Comparison of ENCODE assay signal across 8 mouse cellular contexts in genomic region chr10:58370559-58370958, GRCm38 (mm10). TPM values are rescaled to one million over a fixed set of nuclear protein-coding genes. Genes with fewer than 3 reads are reported as not detected.
DNase-seq lines count a peak whose midpoint lies in the region; ATAC-seq and TF ChIP-seq lines count a peak whose summit lies in the region.
"Had no signal": no experiment of that assay in that cellular context is flagged by ENCODE, and none has a peak within 500 bp of the region (broad histone marks: within the 10 kb centered on the region; RNA-seq: fewer than 3 reads in every experiment).

No protein-coding gene starts in this region.

- TF ChIP-seq CTCF in left cerebral cortex, adult 2 months (IDR thresholded peaks at IDR 0.05) = no peak
- no peak for TF ChIP-seq CTCF in liver, postnatal 0 days (IDR thresholded peaks at IDR 0.05; ENCODE audit: low read depth)

- H3K27ac ChIP-seq in left cerebral cortex, adult 2 months = peak overlapping the region; percentile 77
- H3K27ac ChIP-seq in embryonic facial prominence, embryonic 10.5 days (replicated peaks) = 0 out of 2 replicates have a peak overlapping the region, but pooled peaks have one; percentile 24
- peak overlapping the region; percentile 60; the same call in 1 of the 2 replicates for H3K27ac ChIP-seq in forebrain, embryonic 10.5 days
- H3K27ac ChIP-seq in liver, postnatal 0 days (ENCODE audit: low read depth) = peak overlapping the region; percentile 81
- H3K27ac ChIP-seq: neural tube, embryonic 13.5 days had no signal

- no peak overlapping the region for H3K9ac ChIP-seq in liver, postnatal 0 days (replicated peaks)
- H3K9ac ChIP-seq: neural tube, embryonic 13.5 days had no signal

- H3K36me3 ChIP-seq in embryonic facial prominence, embryonic 10.5 days (replicated peaks) = no peaks in the 10 kb centered on the region
- H3K36me3 ChIP-seq in forebrain, embryonic 10.5 days (replicated peaks) = no peaks in the 10 kb centered on the region
- H3K36me3 ChIP-seq in liver, postnatal 0 days (replicated peaks; ENCODE audit: insufficient read depth, low read length) = no peaks in the 10 kb centered on the region
- H3K36me3 ChIP-seq: neural tube, embryonic 13.5 days had no signal

- H3K4me2 ChIP-seq in liver, postnatal 0 days (ENCODE audit: low read depth, low read length) = peak overlapping the region; percentile 70
- H3K4me2 ChIP-seq: neural tube, embryonic 13.5 days had no signal

- ATAC-seq in liver, postnatal 0 days = peak; percentile 69

- no peaks in the 10 kb centered on the region for H3K27me3 ChIP-seq in embryonic facial prominence, embryonic 10.5 days (replicated peaks; ENCODE audit: low read depth, poor library complexity, severe bottlenecking)
- H3K27me3 ChIP-seq in forebrain, embryonic 10.5 days (ENCODE audit: poor library complexity, severe bottlenecking) = no peaks in the 10 kb centered on the region
- no peaks in the 10 kb centered on the region for H3K27me3 ChIP-seq in liver, postnatal 0 days (ENCODE audit: insufficient read depth, low read length)
- H3K27me3 ChIP-seq: neural tube, embryonic 13.5 days had no signal

- no peaks in the 10 kb centered on the region for H3K9me3 ChIP-seq in embryonic facial prominence, embryonic 10.5 days
- H3K9me3 ChIP-seq in forebrain, embryonic 10.5 days = no peaks in the 10 kb centered on the region
- no peaks in the 10 kb centered on the region for H3K9me3 ChIP-seq in liver, postnatal 0 days (ENCODE audit: low read length)
- H3K9me3 ChIP-seq: neural tube, embryonic 13.5 days had no signal

- intact Hi-C loops in left cerebral cortex, adult 2 months (cut with DNase I) = loop anchor here (1.0 to 2.0 kb wide), 2 partner anchors 13 to 76 kb away; partner anchors contain the start of gene Ranbp2
- intact Hi-C loops in left cerebral cortex, postnatal 14 days (cut with DNase I) = no loop called here
- intact Hi-C loops in left cerebral cortex, postnatal 10 days (cut with DNase I) = no loop called here

- DNase-seq in left cerebral cortex, adult 2 months (ENCODE audit: extremely low spot score in 1 of 2, low spot score in 2 of 2) = no peak
- no peak for DNase-seq in left cerebral cortex, postnatal 14 days (ENCODE audit: low spot score in 2 of 2)
- no peak for DNase-seq in embryonic facial prominence, embryonic 10.5 days (ENCODE audit: low spot score)
- DNase-seq in forebrain, embryonic 10.5 days (ENCODE audit: extremely low spot score, low spot score) = no peak
- DNase-seq in liver, postnatal 0 days = no peak
- no peak for DNase-seq in natural killer cell, adult 2 months (ENCODE audit: low spot score in 2 of 2)
- no peak for DNase-seq in left cerebral cortex, postnatal 10 days (ENCODE audit: extremely low spot score in 1 of 2, low spot score in 2 of 2)

- peaks cover 37% of the 10 kb centered on the region for H3K4me1 ChIP-seq in embryonic facial prominence, embryonic 10.5 days
- peaks cover 44% of the 10 kb centered on the region for H3K4me1 ChIP-seq in forebrain, embryonic 10.5 days
- peaks cover 44% of the 10 kb centered on the region for H3K4me1 ChIP-seq in liver, postnatal 0 days (ENCODE audit: insufficient read depth)

- TF ChIP-seq EP300 in liver, postnatal 0 days (IDR thresholded peaks at IDR 0.05; ENCODE audit: low read depth) = no peak

- H3K4me3 ChIP-seq in left cerebral cortex, adult 2 months = no peak overlapping the region
- no peak overlapping the region for H3K4me3 ChIP-seq in embryonic facial prominence, embryonic 10.5 days
- H3K4me3 ChIP-seq in forebrain, embryonic 10.5 days = no peak overlapping the region
- H3K4me3 ChIP-seq in liver, postnatal 0 days (ENCODE audit: low read depth, low read length) = no peak overlapping the region
- H3K4me3 ChIP-seq: neural tube, embryonic 13.5 days had no signal

RNA-seq across cellular contexts. Expression of gene Lims1, which starts 47.3 kb away (rescaled TPM):
- 10 to 100 TPM; 22.4 to 22.8 TPM for total RNA-seq in left cerebral cortex, adult 2 months (2021)
- total RNA-seq in left cerebral cortex, postnatal 14 days (2021) = 10 to 100 TPM; 28.9 to 29.5 TPM
- polyA plus RNA-seq in embryonic facial prominence, embryonic 10.5 days (2016; fragmentation: Nextera tagmentation; extraction: Ambion mirVana) = 107 and 108 TPM in 2 replicates
- polyA plus RNA-seq in forebrain, embryonic 10.5 days (2016; fragmentation: Nextera tagmentation; extraction: Ambion mirVana) = 98.1 and 102 TPM in 2 replicates
- 60.6 and 64.4 TPM in 2 replicates for polyA plus RNA-seq in liver, postnatal 0 days (2015; fragmentation: Nextera tagmentation; extraction: Ambion mirVana)
- 10 to 100 TPM; 25.1 to 29.1 TPM for total RNA-seq in left cerebral cortex, postnatal 10 days (2021)

Comparison
In these comparisons a context has a peak if more than half of its experiments do, and no peak if none do; other contexts are left out.
1. H3K27ac ChIP-seq: peak in every context shown above with its lines; median percentile 81 in liver, postnatal 0 days; 77 in left cerebral cortex, adult 2 months; 60 in forebrain, embryonic 10.5 days; 24 in embryonic facial prominence, embryonic 10.5 days.